Mouse (Mus musculus) CH12.LX (cell line): ENCODE results near the gene Hic1. TPM values are rescaled to one million over a fixed set of nuclear protein-coding genes. Genes with fewer than 3 reads are reported as not detected.

Source experiments
- DNase-seq: peaks from one replicate; pipeline ENCODE4 v3.0.0-alpha.2; 2013; ENCODE audit errors: extremely low read depth
- H3K27ac ChIP-seq: 2 replicates; pipeline ENCODE4 v1.5.1; 2012; ENCODE audit warnings: low read depth, mild to moderate bottlenecking, control low read depth, moderate library complexity; ENCODE audit not compliant: insufficient read depth
- H3K27me3 ChIP-seq: replicated peaks from 2 replicates; pipeline ENCODE3; 2012; ENCODE audit warnings: inconsistent platforms
- H3K36me3 ChIP-seq, 2 experiments: replicated peaks in 1 of 2; 2 replicates each; pipeline versions ENCODE3 to v1.6.1; 2012; ENCODE audit warnings: inconsistent platforms in 1 of 2, low read length in 1 of 2, mild to moderate bottlenecking in 1 of 2, mixed read lengths in 1 of 2, moderate library complexity in 1 of 2; ENCODE audit not compliant: control insufficient read depth in 1 of 2, insufficient read depth in 1 of 2
- H3K4me1 ChIP-seq, 2 experiments: 2 replicates each; pipeline ENCODE4 v1.6.1; 2012; ENCODE audit warnings: inconsistent platforms in 1 of 2, moderate library complexity in 1 of 2; ENCODE audit not compliant: insufficient read depth in 2 of 2, control insufficient read depth in 1 of 2
- H3K4me2 ChIP-seq: 2 replicates; pipeline ENCODE4 v1.6.1; 2012; ENCODE audit warnings: low read depth, mild to moderate bottlenecking, control low read depth; ENCODE audit not compliant: poor library complexity, insufficient read depth, severe bottlenecking
- H3K4me3 ChIP-seq, 3 experiments: fragments of 150-350 bp in 1 of 3; sonication (generic) in 1 of 3; replicated peaks in 1 of 3; 2 replicates each; pipeline versions ENCODE3 to v1.5.1; 2011 to 2012; ENCODE audit warnings: low read depth in 2 of 3, low read length in 2 of 3, mild to moderate bottlenecking in 2 of 3, moderate library complexity in 2 of 3, control low read depth in 1 of 3, improper control_type of control experiment in 1 of 3, inconsistent platforms in 1 of 3, mixed read lengths in 1 of 3; ENCODE audit not compliant: poor library complexity in 1 of 3
- H3K79me2 ChIP-seq: replicated peaks from 2 replicates; pipeline ENCODE4 v1.6.1; 2012; ENCODE audit warnings: mild to moderate bottlenecking, moderate library complexity; ENCODE audit not compliant: control insufficient read depth, poor library complexity, insufficient read depth, severe bottlenecking; ENCODE audit errors: extremely low read depth
- H3K9ac ChIP-seq: 2 replicates; pipeline ENCODE4 v1.6.1; 2012; ENCODE audit warnings: low read depth, mild to moderate bottlenecking, control low read depth, moderate library complexity; ENCODE audit not compliant: insufficient read depth
- H3K9me3 ChIP-seq: replicated peaks from 2 replicates; pipeline ENCODE3; 2012; ENCODE audit warnings: low read length, inconsistent platforms, mixed read lengths
- BHLHE40 ChIP-seq: IDR thresholded peaks from 2 replicates; pipeline ENCODE4 v1.6.1; 2011; ENCODE audit warnings: mild to moderate bottlenecking, low read depth, low read length, improper control_type of control experiment
- CHD1 ChIP-seq: IDR thresholded peaks from 2 replicates; pipeline ENCODE4 v1.6.1; 2012; ENCODE audit warnings: low read depth, low read length, improper control_type of control experiment, inconsistent platforms
- EP300 ChIP-seq: IDR thresholded peaks from 2 replicates; pipeline ENCODE4 v1.6.1; 2011; ENCODE audit warnings: low read length, improper control_type of control experiment
- IRF4 ChIP-seq: IDR thresholded peaks from 2 replicates; pipeline ENCODE4 v1.6.1; 2014; ENCODE audit warnings: low read depth, mild to moderate bottlenecking, inconsistent platforms, low read length, improper control_type of control experiment
- MAFK ChIP-seq: IDR thresholded peaks from 2 replicates; pipeline ENCODE4 v1.6.1; 2011; ENCODE audit warnings: low read length, improper control_type of control experiment; ENCODE audit not compliant: insufficient replicate concordance
- NRF1 ChIP-seq: IDR thresholded peaks from 2 replicates; pipeline ENCODE4 v1.6.1; 2014; ENCODE audit warnings: low read depth, mild to moderate bottlenecking, inconsistent platforms, low read length, improper control_type of control experiment, moderate library complexity
- RAD21 ChIP-seq: IDR thresholded peaks from 2 replicates; pipeline ENCODE4 v1.6.1; 2011; ENCODE audit warnings: low read depth, mild to moderate bottlenecking, low read length, improper control_type of control experiment, moderate library complexity
- TCF12 ChIP-seq: IDR thresholded peaks from 2 replicates; pipeline ENCODE4 v1.6.1; 2014; ENCODE audit warnings: low read depth, mild to moderate bottlenecking, inconsistent platforms, low read length, improper control_type of control experiment
- UBTF ChIP-seq: IDR thresholded peaks from 2 replicates; pipeline ENCODE4 v1.6.1; 2012; ENCODE audit warnings: low read depth, mild to moderate bottlenecking, inconsistent platforms, low read length, improper control_type of control experiment, moderate library complexity
- USF2 ChIP-seq: conservative IDR thresholded peaks from 2 replicates; pipeline ENCODE4 v1.6.1; 2011; ENCODE audit warnings: low read depth, low read length, improper control_type of control experiment
- dilution Hi-C: fragments of 300-500 bp; cut with MboI; formaldehyde crosslinking; loops from 2 replicates; pipeline ENCODE4 v1.14.3; 2020; ENCODE audit warnings: low sequenced_read_pairs; ENCODE audit not compliant: extremely low pct_unique_long_range_greater_than_20kb, extremely low pct_ligation_motif_present
- in situ Hi-C: fragments of 300-500 bp; cut with MboI; formaldehyde crosslinking; loops from 3 replicates; pipeline ENCODE4 v1.14.3; 2019; ENCODE audit warnings: low sequenced_read_pairs, low pct_ligation_motif_present, low pct_unique_long_range_greater_than_20kb, mixed read lengths
- polyA plus RNA-seq: library from polyadenylated mRNA; unstranded; fragments of >175 nt; gene quantifications from 2 replicates; pipeline ENCODE4 v1.2.1, GENCODE M21; 2012; ENCODE audit warnings: low read depth; ENCODE audit not compliant: insufficient read length
- total RNA-seq, 2 experiments: library from RNA; depleted of rRNA; stranded (reverse); fragments of 300-350 nt in 1 of 2; fragments of >200 nt in 1 of 2; gene quantifications; 2 replicates each; pipeline ENCODE4 v1.2.3; 2012 to 2014

Hic1 gene
- total and polyA plus RNA-seq, 3 experiments = 2.9 to 6.4 (median 5.7) TPM

DNA sequence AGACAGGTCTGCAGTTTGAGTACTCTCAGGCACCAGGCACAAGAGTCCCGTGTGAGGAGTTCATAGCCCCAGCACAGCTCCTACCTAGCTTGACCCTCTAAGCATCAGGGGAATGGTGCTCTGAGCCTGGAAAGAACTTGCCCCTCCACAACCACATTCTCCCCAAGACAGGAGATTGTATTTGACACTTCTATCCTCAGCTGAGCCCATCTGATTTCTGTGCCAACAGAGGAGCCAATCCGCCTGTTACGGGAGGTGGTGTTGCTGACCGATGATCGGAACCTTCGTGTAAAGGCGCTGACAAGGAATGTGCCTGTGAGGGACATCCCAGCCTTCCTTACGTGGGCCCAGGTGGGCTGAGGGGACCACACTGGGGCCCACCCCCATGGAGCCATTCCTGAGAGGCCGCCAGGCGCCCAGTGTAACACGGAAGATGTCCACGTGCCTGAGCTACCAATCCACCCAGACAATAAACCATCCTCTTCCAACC is 6.7 kb downstream of the Hic1 start:
- dilution Hi-C loops = no loop called here

DNA sequence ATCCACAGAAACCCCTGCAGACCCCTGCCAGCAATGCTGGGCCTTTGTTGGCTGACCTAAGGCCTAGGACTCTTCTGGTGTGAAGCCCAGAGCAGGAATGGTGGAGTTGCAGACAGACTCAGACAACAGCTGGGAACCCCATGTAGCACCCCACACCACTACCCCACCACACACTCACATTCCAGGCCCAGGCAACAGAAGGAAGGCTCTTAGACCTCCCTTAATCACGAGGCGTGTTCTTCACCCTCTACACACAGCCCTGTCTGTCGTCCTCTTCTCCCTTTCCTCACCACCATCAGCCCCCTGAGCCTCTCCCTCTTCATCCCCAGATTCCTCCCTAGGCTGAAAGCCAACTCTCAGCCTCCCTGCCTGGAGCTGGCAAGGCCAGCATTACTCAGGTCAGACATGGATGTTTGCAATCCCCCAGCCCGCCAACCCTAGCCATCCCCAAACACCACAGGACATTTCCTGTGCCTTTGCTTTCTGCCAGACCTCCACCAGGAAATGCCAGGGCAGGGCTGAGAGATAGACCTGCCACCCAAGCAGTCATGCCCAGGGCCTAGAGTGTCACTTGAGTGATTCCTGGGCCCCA is 7.8 kb downstream of the Hic1 start:
- DNase-seq = no peak
- Histone ChIP-seq H3K4me2 (no peak overlapping the region), H3K9me3 (peaks cover 15% of the 10 kb centered on the region), H3K79me2 (no peaks in the 10 kb centered on the region), H3K36me3 (peaks cover 46 to 97% of the 10 kb centered on the region in 2 experiments), H3K4me3 (no peak overlapping the region), H3K27me3 (no peaks in the 10 kb centered on the region), H3K27ac (no peak overlapping the region), H3K4me1 (peaks cover 3 to 44% of the 10 kb centered on the region in 2 experiments; a peak in 3 of 4 replicates), H3K9ac (no peak overlapping the region)
- in situ Hi-C loops (loop anchor here (25.0 kb wide), 1 partner anchor 524 kb away; the partner anchor contains the start of gene Cluh), dilution Hi-C loops (no loop called here)
- TF ChIP-seq IRF4 = no peak

More for the DNA sequence above, 6.7 kb downstream of the Hic1 start:
- Histone ChIP-seq H3K27ac (no peak overlapping the region), H3K9ac (no peak overlapping the region), H3K4me1 (peaks cover 7 to 36% of the 10 kb centered on the region in 2 experiments), H3K36me3 (peaks cover 56 to 97% of the 10 kb centered on the region in 2 experiments), H3K79me2 (no peaks in the 10 kb centered on the region; the same call in 1 of the 2 replicates), H3K9me3 (peaks cover 26% of the 10 kb centered on the region), H3K4me2 (no peak overlapping the region), H3K4me3 (no peak overlapping the region), H3K27me3 (no peaks in the 10 kb centered on the region)
- in situ Hi-C loops = loop anchor here (25.0 kb wide), 1 partner anchor 525 kb away; the partner anchor contains the start of gene Cluh
- DNase-seq = no peak
- no peak for TF ChIP-seq UBTF
- no peak for TF ChIP-seq MAFK
- TF ChIP-seq TCF12 = no peak
- TF ChIP-seq EP300 = no peak

GRCm38 (mm10) chr11:75160954-75161353 is 8.4 kb downstream of the Hic1 start:
- no peak overlapping the region for H3K4me3 ChIP-seq
- DNase-seq = no peak
- H3K4me1 ChIP-seq = peaks cover 3 to 48% of the 10 kb centered on the region in 2 experiments; a peak in 3 of 4 replicates
- dilution Hi-C loops (no loop called here), in situ Hi-C loops (loop anchor here (25.0 kb wide), 1 partner anchor 524 kb away; the partner anchor contains the start of gene Cluh)
- H3K4me2 ChIP-seq = no peak overlapping the region
- H3K79me2 ChIP-seq = no peaks in the 10 kb centered on the region
- no peak overlapping the region for H3K27ac ChIP-seq
- no peaks in the 10 kb centered on the region for H3K27me3 ChIP-seq
- H3K9me3 ChIP-seq = peaks cover 9% of the 10 kb centered on the region
- H3K9ac ChIP-seq = no peak overlapping the region
- H3K36me3 ChIP-seq = peaks cover 44 to 97% of the 10 kb centered on the region in 2 experiments
- TF ChIP-seq CHD1 (no peak), NRF1 (no peak), RAD21 (no peak), USF2 (no peak), BHLHE40 (no peak)
- TF ChIP-seq, all 38 proteins: peak for 0
